Mouse (Mus musculus) heart, adult 18-20 months (tissue): ENCODE results near the gene Ccl28. TPM values are rescaled to one million over a fixed set of nuclear protein-coding genes. Genes with fewer than 3 reads are reported as not detected.
A peak's percentile ranks its signal among the peaks of the same experiment; 100 is the strongest.
"Not testable (repeated sequence)": the region's sequence is repeated elsewhere in the genome, so short reads cannot be mapped to it uniquely, and the experiment has no call there.

Experiments used
- DNase-seq, 2 experiments: peaks; one replicate each; pipeline ENCODE4 v3.0.0; 2021 to 2022; ENCODE audit warnings: mixed read lengths in 1 of 2
- long read RNA-seq, 2 experiments: library from polyadenylated mRNA; stranded (forward); transcript quantifications; one replicate each; pipeline ENCODE4 v2.0.0; 2021
- total RNA-seq, 2 experiments: library from RNA; stranded (reverse); gene quantifications; 2 replicates each; pipeline ENCODE4 v1.2.3; 2021

The Ccl28 gene
- under 1 TPM in 1 of 2 experiments, not detected in 1; 0.44 TPM for total RNA-seq
- long read RNA-seq, experiment 1: 0 reads
- long read RNA-seq, experiment 2: 0 reads

- no peak for DNase-seq
These were observed at the start of gene Ccl28 for GRCm38 (mm10) chr13:119623634-119624033. Gene Ccl28 (plus strand): TSS chr13:119623819.

- DNase-seq: peak in 1 of 2 experiments; percentile 27
These were observed 27.1 kb upstream of the Ccl28 start for GRCm38 (mm10) chr13:119596321-119597211.

- not testable (repeated sequence) for DNase-seq
These were observed 25.2 kb upstream of the Ccl28 start for GRCm38 (mm10) chr13:119598466-119598865.

GRCm38 (mm10) chr13:119599066-119599465, 24.6 kb upstream of the Ccl28 start:
- DNase-seq: not testable (repeated sequence)

GRCm38 (mm10) chr13:119599498-119599897, 24.1 kb upstream of the Ccl28 start:
- not testable (repeated sequence) for DNase-seq

GRCm38 (mm10) chr13:119600166-119600565, 23.5 kb upstream of the Ccl28 start:
- DNase-seq: peak; percentile 26 to 30

- DNase-seq: peak; percentile 25 to 32
These were observed 20.8 kb upstream of the Ccl28 start for GRCm38 (mm10) chr13:119602688-119603331.

- DNase-seq: not testable (repeated sequence)
These were observed 19.7 kb upstream of the Ccl28 start for GRCm38 (mm10) chr13:119603890-119604289.

- DNase-seq: not testable (repeated sequence)
These were observed 19.3 kb upstream of the Ccl28 start for GRCm38 (mm10) chr13:119604322-119604721.

- no peak for DNase-seq
These were observed 4.8 kb upstream of the Ccl28 start for GRCm38 (mm10) chr13:119618841-119619240.

- peak in 1 of 2 experiments; percentile 20 for DNase-seq
These were observed 3.9 kb upstream of the Ccl28 start for GRCm38 (mm10) chr13:119619735-119620134.

- peak in 1 of 2 experiments; percentile 42 for DNase-seq
These were observed 2.3 kb downstream of the Ccl28 start for GRCm38 (mm10) chr13:119625952-119626351.

GRCm38 (mm10) chr13:119631482-119632155, 8.0 kb downstream of the Ccl28 start:
- peak; percentile 83 to 84 for DNase-seq

GRCm38 (mm10) chr13:119632156-119632548, 8.5 kb downstream of the Ccl28 start:
- DNase-seq: no peak

GRCm38 (mm10) chr13:119635496-119635895, 11.9 kb downstream of the Ccl28 start:
- DNase-seq: no peak

- DNase-seq: no peak
These were observed 14.2 kb downstream of the Ccl28 start for GRCm38 (mm10) chr13:119637837-119638236.

- no peak for DNase-seq
These were observed 14.8 kb downstream of the Ccl28 start for GRCm38 (mm10) chr13:119638449-119638848.

- no peak for DNase-seq
These were observed 15.7 kb downstream of the Ccl28 start for GRCm38 (mm10) chr13:119639302-119639701.

GRCm38 (mm10) chr13:119640504-119640903, 16.9 kb downstream of the Ccl28 start:
- peak; percentile 11 to 39 for DNase-seq

GRCm38 (mm10) chr13:119641145-119641544, 17.5 kb downstream of the Ccl28 start:
- DNase-seq: no peak

GRCm38 (mm10) chr13:119644769-119645168, 21.1 kb downstream of the Ccl28 start:
- no peak for DNase-seq

- no peak for DNase-seq
These were observed 22.9 kb downstream of the Ccl28 start for GRCm38 (mm10) chr13:119646511-119646910.
